Mouse (Mus musculus) E14TG2a.4 (cell line): ENCODE results near the gene Hspg2.

Experiments used
- CTCF ChIP-seq: conservative IDR thresholded peaks from 2 replicates; pipeline ENCODE4 v1.5.1; 2014; ENCODE audit warnings: low read length
- NANOG ChIP-seq: IDR thresholded peaks from 2 replicates; pipeline ENCODE4 v1.6.1; 2014; ENCODE audit warnings: borderline replicate concordance, low read length, mixed read lengths
- POU5F1 ChIP-seq: IDR thresholded peaks from 2 replicates; pipeline ENCODE4 v1.6.1; 2014; ENCODE audit warnings: low read length, borderline replicate concordance

GRCm38 (mm10) chr4:137546003-137546525 lies 77.5 kb downstream of the Hspg2 start:
- TF ChIP-seq CTCF (peak; percentile 67), NANOG (no peak), POU5F1 (no peak)
